Mouse (Mus musculus): ENCODE data around the gene P2ry10b. TPM values are rescaled to one million over a fixed set of nuclear protein-coding genes. Genes with fewer than 3 reads are reported as not detected.

The P2ry10b gene
- polyA plus RNA-seq (2015; fragmentation: Nextera tagmentation; extraction: Ambion mirVana) = 0.53 and 0.66 TPM in 2 replicates

DNA sequence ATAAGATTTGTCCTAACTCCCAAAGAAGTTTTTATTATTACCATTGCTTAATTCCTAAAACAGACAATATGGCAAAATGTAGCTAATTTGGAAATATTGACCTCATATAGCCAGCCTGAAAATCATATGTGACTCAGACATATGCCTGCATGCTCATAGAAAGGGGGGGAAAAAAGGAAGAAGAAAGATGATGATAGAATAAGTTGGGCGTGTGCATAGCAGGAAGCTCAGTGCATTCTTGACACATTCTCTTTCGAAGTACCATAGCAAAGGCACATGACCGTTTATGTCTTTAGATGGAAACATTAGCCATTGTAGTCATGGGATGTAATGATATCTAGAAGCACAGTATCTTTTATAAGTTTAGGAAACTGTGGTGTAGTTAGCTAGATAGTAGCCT, at the start of gene P2ry10b:
TSS of gene P2ry10b (plus strand) at position 247 of the 400 bp plus-strand sequence.
- Histone ChIP-seq H3K4me2 (peak within 1 kb of the TSS; percentile 27), H3K36me3 (no peaks in the 10 kb centered on the region), H3K4me1 (no peaks in the 10 kb centered on the region), H3K9me3 (no peaks in the 10 kb centered on the region), H3K9ac (no peak within 1 kb of the TSS), H3K27me3 (replicated peaks) (no peaks in the 10 kb centered on the region), H3K4me3 (no peak within 1 kb of the TSS), H3K27ac (replicated peaks) (peak within 1 kb of the TSS; percentile 59)
- 68% methylated on average over 3 of the region's 3 CpGs for WGBS
- no peak for ATAC-seq (ENCODE audit: extremely low read depth, insufficient number of reproducible peaks, low FRiP score, low TSS enrichment)

DNA sequence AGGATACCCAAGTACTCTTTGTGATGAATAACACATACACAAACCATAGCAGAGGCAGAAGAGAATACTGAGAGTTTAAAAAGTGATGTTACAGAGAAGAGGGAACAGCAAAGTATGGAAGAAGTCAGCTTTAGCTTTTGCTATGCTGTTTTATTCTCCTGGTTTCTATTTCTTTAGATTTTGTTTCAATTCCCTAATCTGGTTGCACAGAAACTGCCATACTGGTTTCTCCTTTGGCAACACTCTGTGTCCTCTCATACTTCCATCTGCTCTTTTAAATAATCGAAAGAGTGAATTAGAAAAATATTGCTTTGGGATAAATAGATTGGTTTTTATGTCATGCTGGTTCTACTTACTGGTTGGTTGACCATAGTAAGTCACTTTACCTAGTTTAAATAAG, 32.4 kb upstream of the P2ry10b start:
- H3K27ac ChIP-seq (replicated peaks) = no peak overlapping the region
- H3K9ac ChIP-seq = no peak overlapping the region
- no peak for ATAC-seq (ENCODE audit: extremely low read depth, insufficient number of reproducible peaks, low FRiP score, low TSS enrichment)
- H3K4me2 ChIP-seq = no peak overlapping the region
- no peaks in the 10 kb centered on the region for H3K27me3 ChIP-seq (replicated peaks)
- no peak overlapping the region for H3K4me3 ChIP-seq
- H3K4me1 ChIP-seq = no peaks in the 10 kb centered on the region
- no peaks in the 10 kb centered on the region for H3K36me3 ChIP-seq
- H3K9me3 ChIP-seq = no peaks in the 10 kb centered on the region
- 73% methylated on average over 1 of the region's 1 CpGs for WGBS

DNA sequence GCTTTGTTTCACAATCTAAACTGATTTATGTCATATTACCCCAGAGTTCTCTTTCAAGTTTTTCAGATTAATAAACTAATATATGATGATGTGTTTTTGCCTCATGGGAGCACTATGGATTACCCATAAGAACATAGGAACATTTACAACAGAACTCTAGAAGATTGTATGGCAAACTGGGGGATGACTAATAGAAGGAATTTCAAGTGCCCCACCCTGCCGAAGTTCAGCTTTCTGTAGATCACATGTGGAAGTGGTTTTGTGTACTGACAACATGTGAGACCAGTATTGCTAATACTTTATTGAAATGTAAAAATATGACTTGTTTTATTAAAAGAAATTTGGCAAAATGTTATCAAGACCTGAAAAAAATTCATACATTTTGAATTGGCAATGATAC, 31.7 kb upstream of the P2ry10b start:
- 62% methylated on average over 1 of the region's 1 CpGs for WGBS
- no peak for ATAC-seq (ENCODE audit: extremely low read depth, insufficient number of reproducible peaks, low FRiP score, low TSS enrichment)

DNA sequence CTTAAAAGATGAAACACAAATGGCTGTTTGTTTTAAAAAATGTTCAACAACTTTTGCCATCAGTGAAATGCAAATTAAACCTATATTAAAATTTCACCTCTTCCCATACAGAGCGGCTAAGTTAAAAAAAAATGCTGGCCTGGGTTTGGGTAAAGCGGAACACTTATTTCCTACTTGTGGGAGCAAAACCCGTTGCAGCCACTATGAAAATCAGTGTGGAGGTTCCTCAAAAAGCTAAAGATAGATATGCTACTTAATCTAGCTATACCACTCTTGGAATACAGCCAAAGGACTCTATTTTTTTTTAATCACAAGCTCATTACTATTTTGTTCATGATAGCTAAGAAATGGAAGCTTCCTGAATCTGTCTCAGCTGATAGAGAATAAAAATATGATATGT, 5.5 kb upstream of the P2ry10b start:
- Histone ChIP-seq H3K27me3 (replicated peaks) (no peaks in the 10 kb centered on the region), H3K4me1 (no peaks in the 10 kb centered on the region), H3K4me2 (no peak overlapping the region), H3K36me3 (no peaks in the 10 kb centered on the region), H3K4me3 (no peak overlapping the region), H3K27ac (replicated peaks) (no peak overlapping the region), H3K9ac (no peak overlapping the region), H3K9me3 (no peaks in the 10 kb centered on the region)
- no peak for ATAC-seq (ENCODE audit: extremely low read depth, insufficient number of reproducible peaks, low FRiP score, low TSS enrichment)
- 53% methylated on average over 3 of the region's 3 CpGs for WGBS

More for the DNA sequence above, 31.7 kb upstream of the P2ry10b start:
- no peak overlapping the region for H3K27ac ChIP-seq (replicated peaks)
- no peak overlapping the region for H3K9ac ChIP-seq
- H3K27me3 ChIP-seq (replicated peaks) = no peaks in the 10 kb centered on the region
- H3K4me1 ChIP-seq = no peaks in the 10 kb centered on the region
- H3K4me2 ChIP-seq = no peak overlapping the region
- no peaks in the 10 kb centered on the region for H3K9me3 ChIP-seq
- no peak overlapping the region for H3K4me3 ChIP-seq
- H3K36me3 ChIP-seq = no peaks in the 10 kb centered on the region

DNA sequence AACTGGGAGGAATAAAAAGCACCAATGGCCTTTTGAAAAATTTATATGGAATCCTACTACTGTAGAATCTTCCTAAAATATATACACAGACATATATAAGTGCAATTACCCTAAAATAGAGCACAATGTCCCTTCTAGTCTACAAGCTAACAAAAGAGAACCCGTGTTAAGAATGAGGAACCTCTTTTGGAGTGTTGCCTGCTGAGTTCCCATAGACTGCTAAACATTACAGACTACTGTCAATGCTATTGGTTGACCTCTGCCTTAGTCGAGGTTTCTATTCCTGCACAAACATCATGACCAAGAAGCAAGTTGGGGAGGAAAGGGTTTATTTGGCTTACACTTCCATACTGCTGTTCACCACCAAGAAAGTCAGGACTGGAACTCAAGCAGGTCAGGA, 4.8 kb upstream of the P2ry10b start:
- Histone ChIP-seq H3K4me2 (no peak overlapping the region), H3K9ac (no peak overlapping the region), H3K27me3 (replicated peaks) (no peaks in the 10 kb centered on the region), H3K27ac (replicated peaks) (no peak overlapping the region), H3K4me3 (no peak overlapping the region), H3K4me1 (no peaks in the 10 kb centered on the region), H3K9me3 (no peaks in the 10 kb centered on the region), H3K36me3 (no peaks in the 10 kb centered on the region)
- ATAC-seq (ENCODE audit: extremely low read depth, insufficient number of reproducible peaks, low FRiP score, low TSS enrichment) = no peak
- 55% methylated on average over 2 of the region's 2 CpGs for WGBS

DNA sequence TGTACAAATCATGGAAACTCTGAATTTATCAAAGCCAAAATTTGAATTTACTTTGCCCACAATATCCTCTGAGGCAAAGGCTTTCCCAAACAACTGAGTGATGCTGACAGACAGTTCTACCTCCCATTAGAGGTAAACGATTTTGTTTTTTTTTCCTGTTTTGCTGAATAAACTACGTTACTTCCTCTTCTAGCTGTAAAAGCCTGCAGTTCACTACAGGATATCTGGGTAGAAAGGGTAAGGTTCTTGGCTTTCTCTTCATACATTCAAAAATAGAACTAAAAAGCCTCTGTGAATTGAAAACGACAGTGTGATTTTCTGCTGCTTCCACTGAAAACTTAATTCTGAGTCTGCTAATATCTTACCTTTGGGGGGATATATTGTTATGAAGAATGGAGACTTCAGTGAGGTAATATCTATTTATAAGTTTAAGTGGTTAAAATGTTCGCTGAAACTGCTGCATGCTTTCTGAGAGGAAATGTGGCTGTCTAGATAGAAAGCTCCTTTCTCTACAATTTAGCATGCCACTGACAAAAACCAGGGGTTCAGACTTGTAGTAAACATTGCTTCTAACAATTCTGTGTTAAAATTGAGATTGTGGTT, 765 bp downstream of the P2ry10b start:
- peak overlapping the region; percentile 27 for H3K4me2 ChIP-seq
- 33% methylated on average over 4 of the region's 4 CpGs for WGBS
- H3K27me3 ChIP-seq (replicated peaks) = no peaks in the 10 kb centered on the region
- H3K9ac ChIP-seq = no peak overlapping the region
- H3K4me1 ChIP-seq = no peaks in the 10 kb centered on the region
- H3K36me3 ChIP-seq = no peaks in the 10 kb centered on the region
- ATAC-seq (ENCODE audit: extremely low read depth, insufficient number of reproducible peaks, low FRiP score, low TSS enrichment) = no peak
- H3K27ac ChIP-seq (replicated peaks) = peak overlapping the region; percentile 59
- H3K9me3 ChIP-seq = no peaks in the 10 kb centered on the region
- no peak overlapping the region for H3K4me3 ChIP-seq

DNA sequence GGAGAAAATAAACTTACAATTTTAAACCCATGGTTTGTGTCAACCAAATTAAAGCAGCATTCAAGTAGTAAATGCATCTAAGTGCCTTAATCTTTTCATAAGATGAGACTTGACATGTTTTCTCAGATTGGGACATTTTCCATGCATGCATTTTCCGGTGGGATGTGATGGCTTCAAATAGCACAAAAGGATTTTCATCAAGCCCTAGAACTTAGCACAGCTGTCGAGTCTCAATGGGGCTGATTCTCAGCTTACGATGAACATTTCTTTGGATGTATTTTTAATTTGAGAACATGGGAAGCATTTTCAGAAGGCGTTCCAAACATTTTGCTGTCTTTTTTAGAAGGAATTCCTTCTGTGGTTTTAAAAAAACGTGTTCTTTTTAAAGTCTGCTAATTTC, 1.3 kb downstream of the P2ry10b start:
- H3K27me3 ChIP-seq (replicated peaks) = no peaks in the 10 kb centered on the region
- peak overlapping the region; percentile 59 for H3K27ac ChIP-seq (replicated peaks)
- WGBS = 35% methylated on average over 5 of the region's 5 CpGs
- peak overlapping the region; percentile 27 for H3K4me2 ChIP-seq
- H3K9me3 ChIP-seq = no peaks in the 10 kb centered on the region
- no peaks in the 10 kb centered on the region for H3K36me3 ChIP-seq
- H3K9ac ChIP-seq = no peak overlapping the region
- H3K4me1 ChIP-seq = no peaks in the 10 kb centered on the region
- no peak for ATAC-seq (ENCODE audit: extremely low read depth, insufficient number of reproducible peaks, low FRiP score, low TSS enrichment)
- no peak overlapping the region for H3K4me3 ChIP-seq

DNA sequence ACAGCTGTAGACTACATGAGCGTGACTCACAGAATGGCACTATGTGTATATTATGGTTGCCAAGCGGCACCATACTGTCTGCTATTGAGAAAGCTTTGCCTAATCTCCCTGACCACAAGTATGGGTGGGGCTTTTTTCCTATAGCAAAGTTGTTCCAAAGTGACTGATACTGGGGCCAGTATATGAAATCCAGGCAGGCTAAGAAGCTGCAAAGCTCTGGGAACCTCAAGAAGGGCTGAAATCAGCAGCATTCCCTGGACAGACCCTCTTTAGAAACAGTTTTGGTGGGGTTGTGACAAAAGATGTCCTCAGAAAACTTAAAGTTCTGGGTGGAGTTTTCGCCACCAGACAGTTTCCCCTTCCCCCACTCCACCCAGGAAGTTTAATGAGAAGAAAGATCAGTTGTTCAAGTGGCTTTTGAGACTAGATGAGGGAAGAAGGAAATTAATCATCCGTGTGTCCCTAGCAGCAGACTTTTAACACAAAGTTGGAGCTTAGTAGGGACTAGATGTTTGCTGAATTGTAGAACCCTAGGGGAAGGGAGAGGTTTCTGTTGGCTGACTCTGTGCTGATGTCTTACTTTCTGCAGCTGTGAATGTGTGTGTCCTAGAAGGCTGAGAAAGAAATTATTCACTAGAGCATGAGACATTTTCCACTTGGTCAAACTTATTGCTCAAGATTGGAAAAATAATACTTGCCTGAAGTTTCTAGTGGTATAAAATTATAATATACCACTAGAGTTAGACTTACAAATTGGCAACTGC, 2.2 kb downstream of the P2ry10b start:
- Histone ChIP-seq H3K36me3 (no peaks in the 10 kb centered on the region), H3K27ac (replicated peaks) (peak overlapping the region; percentile 70), H3K4me1 (no peaks in the 10 kb centered on the region), H3K9me3 (no peaks in the 10 kb centered on the region), H3K27me3 (replicated peaks) (no peaks in the 10 kb centered on the region), H3K4me3 (no peak overlapping the region), H3K4me2 (peak overlapping the region; percentile 40), H3K9ac (no peak overlapping the region)
- no peak; the same call in 1 of the 2 replicates for ATAC-seq (ENCODE audit: extremely low read depth, insufficient number of reproducible peaks, low FRiP score, low TSS enrichment)
- WGBS = 46% methylated on average over 4 of the region's 4 CpGs

DNA sequence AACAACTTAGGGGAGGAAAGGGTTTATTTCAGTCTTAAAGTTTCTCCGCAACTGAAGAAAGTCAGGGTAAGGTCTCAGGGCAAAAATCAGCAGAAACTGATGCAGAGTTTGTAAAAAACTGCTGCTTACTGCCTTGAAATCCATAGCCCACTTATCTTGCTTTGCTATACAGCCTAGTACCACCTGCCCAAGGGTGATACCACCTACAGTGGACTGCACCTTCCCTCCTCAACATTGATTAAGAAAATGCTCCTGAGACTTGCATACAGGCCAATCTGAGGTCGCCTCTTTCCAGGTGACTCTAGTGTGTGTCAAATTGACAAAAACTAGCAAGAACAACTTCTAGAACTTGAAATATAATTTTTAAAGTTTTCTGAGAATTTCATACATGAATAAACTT, 7.3 kb downstream of the P2ry10b start:
- H3K4me2 ChIP-seq = no peak overlapping the region
- H3K9me3 ChIP-seq = no peaks in the 10 kb centered on the region
- H3K4me1 ChIP-seq = no peaks in the 10 kb centered on the region
- H3K27ac ChIP-seq (replicated peaks) = no peak overlapping the region
- no peak for ATAC-seq (ENCODE audit: extremely low read depth, insufficient number of reproducible peaks, low FRiP score, low TSS enrichment)
- H3K36me3 ChIP-seq = no peaks in the 10 kb centered on the region
- no peak overlapping the region for H3K4me3 ChIP-seq
- no peaks in the 10 kb centered on the region for H3K27me3 ChIP-seq (replicated peaks)
- H3K9ac ChIP-seq = no peak overlapping the region
- 71% methylated on average over 2 of the region's 2 CpGs for WGBS

DNA sequence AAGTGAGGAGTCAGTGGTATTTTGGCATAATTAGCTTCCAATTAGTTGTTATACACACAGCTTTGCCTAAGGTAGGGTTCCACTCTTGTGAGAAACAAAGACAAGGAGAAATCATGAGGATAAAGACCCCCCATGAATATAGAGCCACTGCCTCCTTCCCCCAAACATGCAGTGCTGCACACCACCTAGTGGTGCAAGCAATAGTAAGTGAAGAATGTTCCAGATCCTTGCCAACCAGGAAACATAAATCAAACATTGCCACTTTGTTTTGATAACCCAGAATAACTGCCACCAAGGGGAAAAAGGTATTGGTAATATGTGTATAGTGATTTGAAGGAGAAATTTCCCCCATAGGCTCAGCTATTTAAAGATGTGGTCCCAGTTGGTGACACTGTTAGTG, 11.8 kb downstream of the P2ry10b start:
- Histone ChIP-seq H3K27me3 (replicated peaks) (no peaks in the 10 kb centered on the region), H3K36me3 (no peaks in the 10 kb centered on the region), H3K4me1 (no peaks in the 10 kb centered on the region), H3K9ac (no peak overlapping the region), H3K4me2 (no peak overlapping the region), H3K4me3 (no peak overlapping the region), H3K9me3 (no peaks in the 10 kb centered on the region), H3K27ac (replicated peaks) (no peak overlapping the region)
- no peak for ATAC-seq (ENCODE audit: extremely low read depth, insufficient number of reproducible peaks, low FRiP score, low TSS enrichment)

DNA sequence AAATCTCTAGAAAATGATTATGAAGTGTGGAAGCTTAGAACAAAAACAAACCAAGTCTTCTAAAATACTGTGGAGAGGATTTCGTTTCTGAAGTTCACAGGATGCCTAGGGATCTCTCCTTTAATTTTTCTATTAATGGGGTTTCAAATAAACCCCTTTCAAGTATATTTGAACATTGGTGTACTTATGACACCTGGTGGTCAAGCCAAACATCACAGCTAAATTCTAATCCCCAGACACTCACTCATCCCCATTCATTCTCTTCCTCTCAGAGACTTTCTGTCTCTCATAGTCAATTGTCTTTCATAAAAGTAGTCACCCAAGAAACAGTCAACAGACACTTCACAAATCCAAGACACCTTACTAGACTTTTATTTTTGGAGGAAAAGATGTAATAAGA, 19.6 kb downstream of the P2ry10b start:
- no peaks in the 10 kb centered on the region for H3K9me3 ChIP-seq
- WGBS = 0% methylated on average over 1 of the region's 1 CpGs
- no peak for ATAC-seq (ENCODE audit: extremely low read depth, insufficient number of reproducible peaks, low FRiP score, low TSS enrichment)

DNA sequence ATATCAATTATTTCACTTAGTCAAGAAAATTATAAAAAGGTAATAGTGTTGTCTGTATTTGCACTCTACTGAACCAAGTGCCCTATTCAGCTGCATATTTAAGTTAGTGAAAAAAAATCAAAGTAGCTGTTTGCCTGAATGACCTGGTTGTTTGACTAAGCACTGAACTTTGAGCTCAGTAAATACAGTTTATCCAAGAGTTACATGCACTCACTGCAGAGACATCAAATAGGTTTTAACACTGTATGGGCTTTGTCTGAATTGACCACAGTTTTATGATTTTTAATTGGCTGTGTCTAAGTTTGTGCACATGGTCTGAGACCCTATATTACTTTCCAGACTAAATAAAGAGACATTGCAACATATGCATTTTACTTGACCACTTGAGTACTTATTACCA, 20.4 kb downstream of the P2ry10b start:
- no peak for ATAC-seq (ENCODE audit: extremely low read depth, insufficient number of reproducible peaks, low FRiP score, low TSS enrichment)
- no peaks in the 10 kb centered on the region for H3K27me3 ChIP-seq (replicated peaks)

More for the DNA sequence above, 19.6 kb downstream of the P2ry10b start:
- Histone ChIP-seq H3K36me3 (no peaks in the 10 kb centered on the region), H3K4me2 (no peak overlapping the region), H3K27me3 (replicated peaks) (no peaks in the 10 kb centered on the region), H3K4me3 (no peak overlapping the region), H3K9ac (no peak overlapping the region), H3K4me1 (no peaks in the 10 kb centered on the region), H3K27ac (replicated peaks) (no peak overlapping the region)

More for the DNA sequence above, 20.4 kb downstream of the P2ry10b start:
- Histone ChIP-seq H3K9me3 (no peaks in the 10 kb centered on the region), H3K9ac (no peak overlapping the region), H3K4me3 (no peak overlapping the region), H3K4me1 (no peaks in the 10 kb centered on the region), H3K4me2 (no peak overlapping the region), H3K36me3 (no peaks in the 10 kb centered on the region), H3K27ac (replicated peaks) (no peak overlapping the region)
